8 mouse cellular contexts compared by ENCODE assay signal in the genomic region with DNA sequence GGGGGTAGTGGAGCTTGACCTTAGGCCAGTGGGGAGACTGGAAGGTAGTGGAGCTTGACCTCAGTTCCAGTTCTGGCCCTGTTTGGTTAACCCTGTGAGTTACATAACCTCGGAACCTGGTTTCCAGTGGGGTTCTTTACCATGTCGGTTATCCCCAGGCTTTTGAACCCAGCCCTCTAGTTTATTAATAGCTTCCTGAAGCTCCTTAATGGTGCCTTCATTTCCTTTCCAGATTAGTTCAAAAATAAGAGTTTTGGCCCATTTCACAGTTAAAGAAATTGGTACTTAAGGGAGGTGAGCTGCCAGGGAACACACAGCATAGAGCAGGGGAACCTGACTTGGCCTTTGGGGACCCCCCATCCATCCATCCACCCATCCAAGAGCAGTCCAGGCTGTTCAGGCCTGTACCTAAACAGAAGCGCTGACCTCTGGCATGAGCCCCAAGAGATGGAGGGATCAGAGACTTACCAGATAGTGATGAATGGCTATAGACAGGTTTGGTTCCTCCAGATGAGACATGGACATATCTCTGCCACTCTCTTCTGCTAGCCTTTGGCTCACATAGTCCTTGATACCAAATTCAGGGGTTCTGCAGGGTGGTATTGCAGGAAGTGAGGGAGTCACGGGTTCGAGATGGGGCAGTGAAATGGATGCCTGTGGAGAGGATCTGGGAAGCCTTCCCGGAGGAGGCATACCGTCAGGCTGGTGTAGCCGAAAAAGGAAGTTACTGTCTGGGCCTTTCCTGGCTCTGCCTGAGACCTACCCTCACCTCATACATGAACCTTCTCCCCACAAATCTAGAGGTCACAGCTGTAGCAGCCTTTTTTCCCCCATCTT. TPM values are rescaled to one million over a fixed set of nuclear protein-coding genes. Genes with fewer than 3 reads are reported as not detected.
DNase-seq lines count a peak whose midpoint lies in the region; ATAC-seq lines count a peak whose summit lies in the region.
"Had no signal": no experiment of that assay in that cellular context is flagged by ENCODE, and none has a peak within 500 bp of the region (broad histone marks: within the 10 kb centered on the region; RNA-seq: fewer than 3 reads in every experiment).

No protein-coding gene starts in this region.

- no peak for ATAC-seq in neural tube, embryonic 11.5 days (ENCODE audit: insufficient read depth, low FRiP score, low TSS enrichment)
- no peak for ATAC-seq in limb, embryonic 13.5 days (ENCODE audit: low FRiP score, low read depth)
- no peak for ATAC-seq in stomach, embryonic 16.5 days (ENCODE audit: insufficient read depth, low FRiP score)

- H3K4me3 ChIP-seq in neural tube, embryonic 11.5 days (ENCODE audit: low read depth, low read length), result peak overlapping the region; percentile 75
- peak overlapping the region; percentile 90 for H3K4me3 ChIP-seq in forebrain, embryonic 10.5 days
- H3K4me3 ChIP-seq in limb, embryonic 13.5 days, result peak overlapping the region; percentile 76
- H3K4me3 ChIP-seq in stomach, embryonic 16.5 days (replicated peaks; ENCODE audit: low read length), result peak overlapping the region; percentile 68

- H3K4me1 ChIP-seq in neural tube, embryonic 11.5 days (ENCODE audit: control insufficient read depth, insufficient read depth, low read length), result peaks cover 20% of the 10 kb centered on the region
- peaks cover 55% of the 10 kb centered on the region for H3K4me1 ChIP-seq in forebrain, embryonic 10.5 days
- peaks cover 28% of the 10 kb centered on the region for H3K4me1 ChIP-seq in limb, embryonic 13.5 days
- peaks cover 22% of the 10 kb centered on the region for H3K4me1 ChIP-seq in stomach, embryonic 16.5 days (ENCODE audit: control insufficient read depth, insufficient read depth, low read length)

- no peaks in the 10 kb centered on the region for H3K27me3 ChIP-seq in neural tube, embryonic 11.5 days (ENCODE audit: control insufficient read depth, insufficient read depth, low read length)
- H3K27me3 ChIP-seq in forebrain, embryonic 10.5 days (ENCODE audit: poor library complexity, severe bottlenecking), result no peaks in the 10 kb centered on the region
- H3K27me3 ChIP-seq in limb, embryonic 13.5 days, result no peaks in the 10 kb centered on the region
- no peaks in the 10 kb centered on the region; the same call in 1 of the 2 replicates for H3K27me3 ChIP-seq in stomach, embryonic 16.5 days (ENCODE audit: control insufficient read depth, insufficient read depth, low read length)

- peaks cover 6% of the 10 kb centered on the region for H3K36me3 ChIP-seq in neural tube, embryonic 11.5 days (ENCODE audit: control insufficient read depth, insufficient read depth, low read length)
- peaks cover 55% of the 10 kb centered on the region for H3K36me3 ChIP-seq in forebrain, embryonic 10.5 days (replicated peaks)
- H3K36me3 ChIP-seq in limb, embryonic 13.5 days, result peaks cover 48% of the 10 kb centered on the region
- peaks cover 7% of the 10 kb centered on the region; the same call in 1 of the 2 replicates for H3K36me3 ChIP-seq in stomach, embryonic 16.5 days (ENCODE audit: control insufficient read depth, insufficient read depth, low read length)

- WGBS in neural tube, embryonic 11.5 days, result 52% methylated on average over 8 of the region's 8 CpGs
- 53% methylated on average over 8 of the region's 8 CpGs for WGBS in forebrain, embryonic 10.5 days
- WGBS in limb, embryonic 13.5 days, result 44% methylated on average over 8 of the region's 8 CpGs
- WGBS in stomach, embryonic 16.5 days, result 49% methylated on average over 8 of the region's 8 CpGs

- DNase-seq in neural tube, embryonic 11.5 days (ENCODE audit: low spot score), result no peak
- no peak for DNase-seq in neural tube, embryonic 10.5 days (ENCODE audit: extremely low spot score, low spot score)
- no peak for DNase-seq in forebrain, embryonic 10.5 days (ENCODE audit: extremely low spot score, low spot score)
- no peak for DNase-seq in embryo, embryonic 10.5 days (ENCODE audit: low spot score)
- DNase-seq in gastrocnemius, postnatal 25 days, result no peak

- H3K27ac ChIP-seq in neural tube, embryonic 11.5 days (ENCODE audit: low read depth, low read length), result no peak overlapping the region
- H3K27ac ChIP-seq in forebrain, embryonic 10.5 days, result peak overlapping the region; percentile 96
- no peak overlapping the region for H3K27ac ChIP-seq in limb, embryonic 13.5 days
- H3K27ac ChIP-seq in stomach, embryonic 16.5 days (ENCODE audit: low read length), result no peak overlapping the region

- H3K4me2 ChIP-seq in neural tube, embryonic 11.5 days (ENCODE audit: low read depth), result peak overlapping the region; percentile 97
- peak overlapping the region; percentile 96 for H3K4me2 ChIP-seq in limb, embryonic 13.5 days (replicated peaks)
- H3K4me2 ChIP-seq in stomach, embryonic 16.5 days (ENCODE audit: low read depth, low read length), result peak overlapping the region; percentile 100

- peak overlapping the region; percentile 85 for H3K9ac ChIP-seq in neural tube, embryonic 11.5 days (ENCODE audit: low read length)
- peak overlapping the region; percentile 86 for H3K9ac ChIP-seq in limb, embryonic 13.5 days
- H3K9ac ChIP-seq in stomach, embryonic 16.5 days (ENCODE audit: low read length), result peak overlapping the region; percentile 84

- no peaks in the 10 kb centered on the region for H3K9me3 ChIP-seq in neural tube, embryonic 11.5 days (ENCODE audit: control insufficient read depth, low read length)
- no peaks in the 10 kb centered on the region for H3K9me3 ChIP-seq in forebrain, embryonic 10.5 days
- no peaks in the 10 kb centered on the region for H3K9me3 ChIP-seq in limb, embryonic 13.5 days
- no peaks in the 10 kb centered on the region for H3K9me3 ChIP-seq in stomach, embryonic 16.5 days (replicated peaks; ENCODE audit: control insufficient read depth, low read length)

RNA-seq across cellular contexts. Expression of gene Pdxp, which starts 1.3 kb away (rescaled TPM):
- polyA plus RNA-seq in neural tube, embryonic 11.5 days (2014; fragmentation: Nextera tagmentation; extraction: Ambion mirVana), result 34.9 and 36.0 TPM in 2 replicates
- 26.1 and 26.9 TPM in 2 replicates for polyA plus RNA-seq in forebrain, embryonic 10.5 days (2016; fragmentation: Nextera tagmentation; extraction: Ambion mirVana)
- polyA plus RNA-seq in limb, embryonic 13.5 days (2015; fragmentation: Nextera tagmentation; extraction: Ambion mirVana), result 19.1 and 20.3 TPM in 2 replicates
- polyA plus RNA-seq in stomach, embryonic 16.5 days (2015; fragmentation: Nextera tagmentation; extraction: Ambion mirVana), result 5.1 and 5.9 TPM in 2 replicates
- 1 to 10 TPM; 2.3 TPM for total RNA-seq in gastrocnemius, postnatal 25 days (2021)

RNA-seq across cellular contexts. Expression of gene Lgals1, which starts 11.5 kb away (rescaled TPM):
- 263 and 311 TPM in 2 replicates for polyA plus RNA-seq in neural tube, embryonic 11.5 days (2014; fragmentation: Nextera tagmentation; extraction: Ambion mirVana)
- polyA plus RNA-seq in forebrain, embryonic 10.5 days (2016; fragmentation: Nextera tagmentation; extraction: Ambion mirVana), result 200 and 217 TPM in 2 replicates
- polyA plus RNA-seq in limb, embryonic 13.5 days (2015; fragmentation: Nextera tagmentation; extraction: Ambion mirVana), result 1,866 and 1,947 TPM in 2 replicates
- polyA plus RNA-seq in stomach, embryonic 16.5 days (2015; fragmentation: Nextera tagmentation; extraction: Ambion mirVana), result 1,528 and 1,531 TPM in 2 replicates
- 100 to 1,000 TPM; 224 to 270 TPM for total RNA-seq in gastrocnemius, postnatal 25 days (2021)

RNA-seq across cellular contexts. Expression of gene Sh3bp1, which starts 15.5 kb away (rescaled TPM):
- polyA plus RNA-seq in neural tube, embryonic 11.5 days (2014; fragmentation: Nextera tagmentation; extraction: Ambion mirVana), result 14.4 and 15.3 TPM in 2 replicates
- 21.0 and 21.5 TPM in 2 replicates for polyA plus RNA-seq in forebrain, embryonic 10.5 days (2016; fragmentation: Nextera tagmentation; extraction: Ambion mirVana)
- 43.7 and 51.3 TPM in 2 replicates for polyA plus RNA-seq in limb, embryonic 13.5 days (2015; fragmentation: Nextera tagmentation; extraction: Ambion mirVana)
- 42.1 and 44.5 TPM in 2 replicates for polyA plus RNA-seq in stomach, embryonic 16.5 days (2015; fragmentation: Nextera tagmentation; extraction: Ambion mirVana)
- total RNA-seq in gastrocnemius, postnatal 25 days (2021), result 1 to 10 TPM; 2.6 to 3.1 TPM

RNA-seq across cellular contexts. Expression of gene Gm49510, which starts 15.6 kb away (rescaled TPM):
- 0.27 TPM in 1 of 2 replicates, not detected in the other for polyA plus RNA-seq in neural tube, embryonic 11.5 days (2014; fragmentation: Nextera tagmentation; extraction: Ambion mirVana)
- polyA plus RNA-seq in forebrain, embryonic 10.5 days (2016; fragmentation: Nextera tagmentation; extraction: Ambion mirVana), result 0.23 and 0.35 TPM in 2 replicates
- polyA plus RNA-seq in limb, embryonic 13.5 days (2015; fragmentation: Nextera tagmentation; extraction: Ambion mirVana), result 0.34 and 0.71 TPM in 2 replicates
- 0.32 and 0.46 TPM in 2 replicates for polyA plus RNA-seq in stomach, embryonic 16.5 days (2015; fragmentation: Nextera tagmentation; extraction: Ambion mirVana)
- total RNA-seq in gastrocnemius, postnatal 25 days (2021), result under 1 TPM in 1 of 2 experiments, not detected in 1; 0.11 TPM
- polyA plus RNA-seq: brain, embryonic 14.5 days had no signal

RNA-seq across cellular contexts. Expression of gene Nol12, which starts 19.7 kb away (rescaled TPM):
- 55.9 and 58.8 TPM in 2 replicates for polyA plus RNA-seq in neural tube, embryonic 11.5 days (2014; fragmentation: Nextera tagmentation; extraction: Ambion mirVana)
- 63.6 and 69.9 TPM in 2 replicates for polyA plus RNA-seq in forebrain, embryonic 10.5 days (2016; fragmentation: Nextera tagmentation; extraction: Ambion mirVana)
- polyA plus RNA-seq in limb, embryonic 13.5 days (2015; fragmentation: Nextera tagmentation; extraction: Ambion mirVana), result 55.7 and 60.0 TPM in 2 replicates
- 45.6 and 46.9 TPM in 2 replicates for polyA plus RNA-seq in stomach, embryonic 16.5 days (2015; fragmentation: Nextera tagmentation; extraction: Ambion mirVana)
- total RNA-seq in gastrocnemius, postnatal 25 days (2021), result 10 to 100 TPM; 22.2 to 23.1 TPM
